Mouse (Mus musculus): Measurements from ENCODE around the gene Rab25.

GRCm38 (mm10) chr3:88539397-88539796 is 8.7 kb downstream of the Rab25 start:
- TF ChIP-seq CTCF (IDR thresholded peaks at IDR 0.05; ENCODE audit: low read depth), result no peak
- no peak for TF ChIP-seq EP300 (optimal IDR thresholded peaks at IDR 0.05)

Data from stomach, postnatal 0 days (tissue).